Mouse (Mus musculus): Measurements from ENCODE around the gene Ncstn. TPM values are rescaled to one million over a fixed set of nuclear protein-coding genes. Genes with fewer than 3 reads are reported as not detected.

Ncstn gene
- 79.4 TPM for polyA plus RNA-seq (2015; fragmentation: Illumina TruSeq; extraction: RNeasy Lipid Tissue Mini Kit (QIAGEN cat#74804); ENCODE audit: insufficient read depth, low replicate concordance)

DNA sequence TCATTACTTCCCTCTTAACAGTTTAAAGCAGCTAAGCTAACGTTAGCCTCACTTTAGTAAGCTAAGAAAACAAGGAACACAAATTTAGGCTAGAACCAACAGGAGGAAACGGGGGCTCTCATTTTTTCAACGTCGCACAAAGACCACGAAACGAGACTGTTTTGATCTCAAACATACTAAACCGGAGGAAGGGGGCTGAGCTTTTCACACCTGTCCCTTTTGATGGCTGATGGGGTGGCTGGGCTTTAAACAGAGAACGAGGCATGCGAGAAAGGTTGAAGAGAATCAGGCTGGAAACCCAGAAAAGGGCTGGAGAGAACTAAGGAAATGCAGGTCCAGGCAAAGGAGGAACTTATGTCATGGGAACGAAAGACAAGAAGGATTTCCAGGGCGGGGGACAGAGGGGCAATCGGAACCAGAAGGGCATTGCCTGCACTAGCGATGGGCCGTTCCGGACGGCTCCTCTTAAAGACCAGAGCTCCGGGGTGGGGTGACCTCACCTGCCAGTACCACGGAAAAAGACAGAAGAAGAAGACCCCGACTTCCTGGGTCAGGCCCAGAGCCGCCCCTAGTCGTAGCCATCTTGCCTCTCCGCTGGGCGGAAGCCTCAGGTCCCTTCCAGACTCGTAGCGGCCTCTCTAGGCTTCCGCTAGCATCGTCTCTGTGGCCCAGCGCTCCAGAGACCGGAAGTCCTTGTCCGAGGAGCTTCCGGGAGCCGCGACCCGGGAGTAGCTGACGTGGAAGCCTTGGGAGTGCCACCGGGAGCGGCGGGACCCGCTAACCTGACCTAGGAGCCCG, at the start of gene Ncstn, which contains the start of gene Copa:
Gene Ncstn, minus strand, starts transcription at position 695 of the 798 bp plus-strand sequence.
Gene Copa, plus strand, starts transcription at position 429 of the 798 bp plus-strand sequence.

DNA sequence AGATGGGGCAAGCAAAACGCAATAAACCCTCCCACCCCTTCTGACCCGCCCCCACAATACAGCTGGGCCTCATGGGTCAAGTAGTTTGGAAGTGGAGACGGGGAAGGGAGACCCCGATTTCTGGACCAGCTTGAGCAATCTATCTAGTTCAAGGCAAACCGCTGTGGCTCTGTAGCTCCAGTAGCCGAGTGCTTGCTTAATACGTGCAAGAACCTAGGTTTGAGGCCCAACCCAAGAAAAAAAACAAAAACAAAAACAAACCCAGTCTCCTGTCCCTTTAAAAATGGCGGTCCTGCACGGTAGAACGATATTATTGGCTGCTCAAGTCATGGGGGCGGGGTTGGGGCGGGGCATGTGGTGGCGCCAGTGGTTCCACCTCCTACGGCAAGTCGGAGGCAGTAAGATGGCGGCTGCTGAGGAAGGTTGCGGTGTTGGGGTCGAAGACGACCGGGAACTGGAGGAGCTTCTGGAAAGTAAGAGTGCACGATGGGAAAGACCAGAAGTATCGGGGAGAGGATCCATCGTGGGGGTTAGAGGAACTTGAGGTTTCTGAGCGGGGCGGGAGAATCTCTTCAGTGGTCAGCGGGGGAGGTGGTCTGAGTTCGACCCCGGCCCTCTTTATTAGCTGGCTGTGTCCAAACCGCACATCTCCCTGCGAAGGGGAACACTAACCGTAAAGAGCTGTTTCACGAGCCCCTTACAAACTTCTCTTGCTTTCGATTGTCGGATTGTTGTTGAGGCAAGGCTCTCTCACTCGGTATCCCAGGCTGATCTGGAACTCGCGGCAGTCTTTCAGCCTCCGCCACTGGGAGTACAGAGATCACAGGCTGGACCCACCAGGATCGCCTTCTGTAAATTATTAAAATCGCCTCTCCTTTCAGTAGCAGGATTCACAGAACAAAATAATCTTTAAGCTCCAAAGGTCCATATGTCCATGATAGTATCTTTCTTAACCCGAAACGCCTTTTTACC, 44.1 kb upstream of the Ncstn start, which contains the start of gene Pex19:
Gene Pex19, plus strand, starts transcription at position 380 of the 972 bp plus-strand sequence.

DNA sequence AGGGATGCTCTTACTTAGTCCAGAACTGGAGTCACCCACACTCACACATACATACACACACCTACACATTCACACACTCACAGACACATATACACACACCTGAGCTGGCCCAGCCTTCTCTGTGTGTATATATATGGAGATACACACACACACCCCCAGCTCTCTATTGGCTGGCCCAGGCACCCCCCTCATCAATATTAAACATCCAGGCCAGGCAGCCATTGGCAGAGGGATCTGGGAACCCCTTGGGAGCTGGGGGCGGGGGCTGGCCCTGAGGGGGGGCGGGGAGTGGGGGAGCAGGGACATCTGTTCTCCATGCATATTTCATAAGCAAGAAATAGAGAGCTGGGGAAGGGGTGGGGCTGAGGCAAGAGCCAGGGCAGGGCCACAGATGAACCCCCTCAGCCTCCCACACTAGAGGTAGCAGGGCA, 25.1 kb downstream of the Ncstn start, which contains the start of gene Nhlh1:
Gene Nhlh1, minus strand, starts transcription at position 83 of the 431 bp plus-strand sequence.

DNA sequence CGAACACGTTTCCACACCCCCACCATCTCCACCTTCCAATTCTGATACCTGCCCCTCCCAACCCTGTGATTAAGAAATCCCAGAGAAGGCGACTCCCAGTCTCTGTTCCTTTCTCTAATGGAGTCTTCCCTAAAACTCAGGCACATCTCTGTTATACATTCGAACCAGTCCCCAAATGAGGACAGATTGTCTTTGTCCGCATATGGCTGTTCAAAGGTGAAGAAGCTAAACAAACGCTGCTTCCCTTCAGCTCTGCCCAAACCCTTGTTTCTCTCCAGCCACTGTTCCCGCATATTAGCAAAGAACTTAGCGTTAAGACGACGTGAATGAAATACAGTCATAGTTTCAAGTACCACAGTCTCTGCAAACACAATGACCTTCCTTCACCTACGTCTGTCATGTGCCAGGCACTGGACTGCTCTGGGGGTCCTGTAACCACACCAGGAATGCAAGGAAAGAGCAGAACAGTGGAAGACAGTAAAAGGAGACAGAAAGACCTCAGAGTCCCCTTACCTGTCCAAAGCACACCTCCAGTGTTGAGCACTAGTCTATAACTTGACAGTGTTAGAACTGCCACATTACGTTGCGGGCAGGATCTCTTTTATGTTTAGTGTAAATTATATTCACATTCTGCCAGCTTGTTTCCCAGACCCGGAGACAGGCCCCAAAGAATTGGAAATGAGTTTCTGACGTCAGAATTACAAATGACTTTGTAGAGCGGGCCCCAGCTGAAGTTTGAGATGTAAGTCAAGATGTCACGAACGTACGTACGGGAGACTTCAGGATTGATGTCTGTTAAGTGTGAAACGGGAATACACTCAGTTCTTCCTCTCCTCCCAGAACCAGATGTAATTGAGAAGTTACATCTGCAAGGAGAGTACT, 54.0 kb downstream of the Ncstn start, which contains the start of gene Vangl2:
Gene Vangl2, minus strand, starts transcription at position 51 of the 882 bp plus-strand sequence.

Other genes starting within 250 kb of the Ncstn start
- gene Cd84, start 243.1 kb downstream of the Ncstn start, polyA plus RNA-seq (2015; fragmentation: Illumina TruSeq; extraction: RNeasy Lipid Tissue Mini Kit (QIAGEN cat#74804); ENCODE audit: insufficient read depth, low replicate concordance): 131 TPM
- gene Gm10521, start 187.1 kb downstream of the Ncstn start, polyA plus RNA-seq (2015; fragmentation: Illumina TruSeq; extraction: RNeasy Lipid Tissue Mini Kit (QIAGEN cat#74804); ENCODE audit: insufficient read depth, low replicate concordance): 22.7 TPM
- gene Slamf6, start 165.3 kb downstream of the Ncstn start, polyA plus RNA-seq (2015; fragmentation: Illumina TruSeq; extraction: RNeasy Lipid Tissue Mini Kit (QIAGEN cat#74804); ENCODE audit: insufficient read depth, low replicate concordance): 156 TPM
- 3.0 TPM for gene Vangl2, start 54.4 kb downstream of the Ncstn start, polyA plus RNA-seq (2015; fragmentation: Illumina TruSeq; extraction: RNeasy Lipid Tissue Mini Kit (QIAGEN cat#74804); ENCODE audit: insufficient read depth, low replicate concordance)
- gene Nhlh1, start 25.2 kb downstream of the Ncstn start, polyA plus RNA-seq (2015; fragmentation: Illumina TruSeq; extraction: RNeasy Lipid Tissue Mini Kit (QIAGEN cat#74804); ENCODE audit: insufficient read depth, low replicate concordance): not detected
- gene Copa, start 266 bp downstream of the Ncstn start, polyA plus RNA-seq (2015; fragmentation: Illumina TruSeq; extraction: RNeasy Lipid Tissue Mini Kit (QIAGEN cat#74804); ENCODE audit: insufficient read depth, low replicate concordance): 204 TPM
- 45.3 TPM for gene Pex19, start 44.0 kb upstream of the Ncstn start, polyA plus RNA-seq (2015; fragmentation: Illumina TruSeq; extraction: RNeasy Lipid Tissue Mini Kit (QIAGEN cat#74804); ENCODE audit: insufficient read depth, low replicate concordance)
- 98.3 TPM for gene Dcaf8, start 65.3 kb upstream of the Ncstn start, polyA plus RNA-seq (2015; fragmentation: Illumina TruSeq; extraction: RNeasy Lipid Tissue Mini Kit (QIAGEN cat#74804); ENCODE audit: insufficient read depth, low replicate concordance)
- gene Pea15a, start 124.0 kb upstream of the Ncstn start, polyA plus RNA-seq (2015; fragmentation: Illumina TruSeq; extraction: RNeasy Lipid Tissue Mini Kit (QIAGEN cat#74804); ENCODE audit: insufficient read depth, low replicate concordance): 108 TPM
- gene Casq1, start 137.1 kb upstream of the Ncstn start, polyA plus RNA-seq (2015; fragmentation: Illumina TruSeq; extraction: RNeasy Lipid Tissue Mini Kit (QIAGEN cat#74804); ENCODE audit: insufficient read depth, low replicate concordance): 0.29 TPM
- 0.07 TPM for gene Atp1a4, start 175.6 kb upstream of the Ncstn start, polyA plus RNA-seq (2015; fragmentation: Illumina TruSeq; extraction: RNeasy Lipid Tissue Mini Kit (QIAGEN cat#74804); ENCODE audit: insufficient read depth, low replicate concordance)
- 10.4 TPM for gene Igsf8, start 178.8 kb upstream of the Ncstn start, polyA plus RNA-seq (2015; fragmentation: Illumina TruSeq; extraction: RNeasy Lipid Tissue Mini Kit (QIAGEN cat#74804); ENCODE audit: insufficient read depth, low replicate concordance)
- 3.0 TPM for gene Atp1a2, start 215.3 kb upstream of the Ncstn start, polyA plus RNA-seq (2015; fragmentation: Illumina TruSeq; extraction: RNeasy Lipid Tissue Mini Kit (QIAGEN cat#74804); ENCODE audit: insufficient read depth, low replicate concordance)
- 1.7 TPM for gene Kcnj9, start 246.5 kb upstream of the Ncstn start, polyA plus RNA-seq (2015; fragmentation: Illumina TruSeq; extraction: RNeasy Lipid Tissue Mini Kit (QIAGEN cat#74804); ENCODE audit: insufficient read depth, low replicate concordance)